Mouse (Mus musculus) limb, embryonic 14.5 days (tissue): Measurements from ENCODE around the gene Ipo5. TPM values are rescaled to one million over a fixed set of nuclear protein-coding genes. Genes with fewer than 3 reads are reported as not detected.

Experiments
- ATAC-seq: fragments of 200-750 bp; cut with Nextera tagmentation; 2 replicates; pipeline ENCODE4 v1.8.0; 2017; ENCODE audit warnings: low read depth, moderate number of reproducible peaks, moderate TSS enrichment; ENCODE audit not compliant: low FRiP score
- DNase-seq: peaks from one replicate; pipeline ENCODE4 v3.0.0-alpha.2; 2015; ENCODE audit warnings: low spot score
- H3K27ac ChIP-seq: fragments of 300-500 bp; sonication (generic); replicated peaks from 2 replicates; pipeline ENCODE4 v1.5.1; 2014; ENCODE audit warnings: low read depth, mild to moderate bottlenecking, low read length, moderate library complexity, mixed read lengths
- H3K27me3 ChIP-seq: fragments of 300-500 bp; sonication (generic); 2 replicates; pipeline ENCODE4 v1.6.1; 2014; ENCODE audit warnings: low read length, mixed read lengths; ENCODE audit not compliant: control insufficient read depth, insufficient read depth
- H3K36me3 ChIP-seq: fragments of 300-500 bp; sonication (generic); 2 replicates; pipeline ENCODE4 v1.6.1; 2014; ENCODE audit warnings: mild to moderate bottlenecking, low read length, moderate library complexity, mixed read lengths; ENCODE audit not compliant: control insufficient read depth, insufficient read depth
- H3K4me1 ChIP-seq: fragments of 300-500 bp; sonication (generic); 2 replicates; pipeline ENCODE4 v1.6.1; 2014; ENCODE audit warnings: antibody characterized with exemption, low read length, mixed read lengths; ENCODE audit not compliant: control insufficient read depth, insufficient read depth
- H3K4me2 ChIP-seq: fragments of 300-500 bp; sonication (generic); replicated peaks from 2 replicates; pipeline ENCODE4 v1.6.1; 2014; ENCODE audit warnings: low read depth, mild to moderate bottlenecking, low read length, moderate library complexity; ENCODE audit not compliant: severe bottlenecking
- H3K4me3 ChIP-seq: fragments of 300-500 bp; sonication (generic); replicated peaks from 2 replicates; pipeline ENCODE4 v1.5.1; 2014; ENCODE audit warnings: low read length
- H3K9ac ChIP-seq: fragments of 300-500 bp; sonication (generic); 2 replicates; pipeline ENCODE4 v1.6.1; 2014; ENCODE audit warnings: mild to moderate bottlenecking, low read depth, low read length, moderate library complexity; ENCODE audit not compliant: severe bottlenecking
- H3K9me3 ChIP-seq: fragments of 300-500 bp; sonication (generic); 2 replicates; pipeline ENCODE4 v1.6.1; 2016; ENCODE audit warnings: low read length; ENCODE audit not compliant: control insufficient read depth
- POLR2A ChIP-seq: fragments of 200-500 bp; IDR thresholded peaks from 2 replicates; pipeline ENCODE4 v1.8.0; 2012; ENCODE audit warnings: inconsistent platforms, mild to moderate bottlenecking, moderate library complexity, borderline replicate concordance; ENCODE audit not compliant: insufficient read depth, insufficient read length; ENCODE audit errors: extremely low read depth
- WGBS: fragments of 180-500 bp; shearing (Covaris S2); extraction: QIAGEN DNeasy Blood & Tissue Kit; methylation state at CpG from one replicate; pipeline ENCODE4 v1.1.7; 2014; 5-methylcytosine and 5-hydroxymethylcytosine counted together
- polyA plus RNA-seq, 2 experiments: library from polyadenylated mRNA; depleted of rRNA in 1 of 2; stranded (reverse) in 1 of 2; unstranded in 1 of 2; fragments of >200 nt; fragmentation: Nextera tagmentation in 1 of 2; extraction: Ambion mirVana in 1 of 2; gene quantifications; 2 replicates each; pipeline versions ENCODE4 v1.2.1 to v1.2.3; 2012 to 2014

Ipo5 gene
- polyA plus RNA-seq, 2 experiments = 85.0 to 99.2 TPM

DNA sequence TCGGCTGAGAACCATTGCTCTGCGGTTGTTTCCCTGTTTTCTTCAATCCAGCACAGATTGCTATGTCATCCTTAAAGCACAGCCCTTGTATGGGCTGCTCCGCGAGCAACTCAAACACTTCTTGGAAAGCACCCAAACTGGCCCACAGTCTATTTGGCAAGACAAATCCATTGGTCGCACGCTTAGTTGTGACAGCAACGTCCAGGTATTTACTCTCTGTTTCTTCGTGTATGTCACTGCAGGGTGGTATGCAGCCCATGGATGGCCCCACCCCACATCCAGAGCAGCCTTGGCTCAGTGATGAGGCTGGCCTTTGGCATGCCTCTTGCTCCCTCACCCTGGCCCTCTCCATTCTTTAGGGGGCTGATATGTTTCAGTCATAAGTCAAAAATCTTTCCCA lies 42.5 kb upstream of the Ipo5 start:
- no peak overlapping the region for H3K9ac ChIP-seq
- no peaks in the 10 kb centered on the region for H3K9me3 ChIP-seq
- H3K4me2 ChIP-seq = no peak overlapping the region
- no peak for TF ChIP-seq POLR2A
- H3K27ac ChIP-seq = no peak overlapping the region
- WGBS = 60% methylated on average over 8 of the region's 8 CpGs
- DNase-seq (peak; percentile 66), ATAC-seq (peak; percentile 6; the same call in 1 of the 2 replicates)
- no peak overlapping the region for H3K4me3 ChIP-seq
- H3K36me3 ChIP-seq = no peaks in the 10 kb centered on the region
- no peaks in the 10 kb centered on the region; the same call in 1 of the 2 replicates for H3K4me1 ChIP-seq
- no peaks in the 10 kb centered on the region for H3K27me3 ChIP-seq

DNA sequence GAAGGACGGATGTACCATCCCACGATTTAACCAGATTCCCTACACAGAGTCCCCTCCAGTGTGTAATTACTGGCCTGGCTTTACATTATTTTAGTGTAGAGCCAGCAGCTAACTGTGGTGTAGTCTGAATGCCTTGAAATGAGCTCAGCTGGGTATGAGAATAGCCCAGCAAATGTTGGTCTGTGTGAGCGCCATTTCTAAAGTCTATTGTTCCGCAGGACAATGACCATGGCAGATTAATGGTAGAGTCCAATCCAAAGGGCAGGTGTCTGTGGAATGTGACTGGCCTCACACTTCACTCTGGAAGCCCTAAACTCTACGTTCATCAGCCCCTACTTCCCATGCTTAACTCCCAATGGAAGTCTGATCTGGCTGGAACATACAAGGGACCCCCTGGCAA lies 40.3 kb upstream of the Ipo5 start:
- no peak for ATAC-seq
- 77% methylated on average over 5 of the region's 5 CpGs for WGBS

DNA sequence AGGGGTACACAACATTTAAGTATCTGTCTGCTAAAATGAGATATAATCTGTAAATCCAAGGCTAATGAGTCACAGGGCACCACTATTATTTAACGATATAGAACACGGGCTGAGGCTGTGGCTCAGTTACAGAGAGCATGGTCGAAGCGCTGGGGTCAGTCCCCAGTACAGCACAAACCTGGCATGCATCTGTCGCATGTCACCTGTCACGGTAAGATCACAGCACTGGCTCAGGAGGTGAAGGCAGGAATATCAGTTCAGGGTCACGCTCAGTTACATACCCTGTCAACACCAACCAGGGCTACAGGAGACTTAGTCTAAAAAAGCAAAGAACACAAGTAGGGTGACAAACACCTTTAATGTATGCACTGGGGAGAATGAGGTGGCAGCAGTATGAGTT lies 36.6 kb upstream of the Ipo5 start:
- no peak for ATAC-seq
- 72% methylated on average over 7 of the region's 7 CpGs for WGBS
- no peak for TF ChIP-seq POLR2A
- H3K36me3 ChIP-seq = no peaks in the 10 kb centered on the region
- no peak overlapping the region for H3K4me3 ChIP-seq
- H3K4me1 ChIP-seq = no peaks in the 10 kb centered on the region
- no peak overlapping the region for H3K27ac ChIP-seq
- H3K4me2 ChIP-seq = no peak overlapping the region
- H3K27me3 ChIP-seq = no peaks in the 10 kb centered on the region
- peak overlapping the region; percentile 16; the same call in 1 of the 2 replicates for H3K9ac ChIP-seq
- no peaks in the 10 kb centered on the region for H3K9me3 ChIP-seq
- DNase-seq = no peak

More for the DNA sequence above, 40.3 kb upstream of the Ipo5 start:
- TF ChIP-seq POLR2A = no peak
- no peak overlapping the region for H3K4me3 ChIP-seq
- no peak overlapping the region for H3K27ac ChIP-seq
- H3K9ac ChIP-seq = no peak overlapping the region
- H3K9me3 ChIP-seq = no peaks in the 10 kb centered on the region
- no peak overlapping the region for H3K4me2 ChIP-seq
- no peaks in the 10 kb centered on the region for H3K36me3 ChIP-seq
- no peak for DNase-seq
- H3K27me3 ChIP-seq = no peaks in the 10 kb centered on the region
- H3K4me1 ChIP-seq = no peaks in the 10 kb centered on the region; the same call in 1 of the 2 replicates

DNA sequence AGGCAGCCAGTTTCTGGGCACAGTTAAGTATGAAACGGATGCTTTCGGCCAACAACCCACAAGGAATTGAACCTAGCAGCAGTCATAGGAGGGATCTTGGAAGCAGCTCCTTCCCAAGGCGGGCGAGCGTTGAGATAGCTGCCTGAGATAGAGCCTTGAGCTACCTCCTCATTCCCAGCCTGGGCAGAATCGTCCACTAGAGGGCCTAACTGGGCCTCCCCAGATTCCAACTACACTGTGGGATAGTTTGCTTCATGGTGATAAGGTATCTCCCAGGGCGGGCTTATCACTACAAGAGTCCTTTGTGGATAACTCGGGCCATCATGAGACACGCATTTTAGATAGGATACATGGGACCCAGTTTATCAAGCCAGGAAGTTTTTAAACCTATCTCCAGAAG lies 35.9 kb upstream of the Ipo5 start:
- DNase-seq = no peak
- Histone ChIP-seq H3K4me1 (no peaks in the 10 kb centered on the region), H3K27me3 (no peaks in the 10 kb centered on the region), H3K9me3 (no peaks in the 10 kb centered on the region), H3K4me3 (no peak overlapping the region), H3K36me3 (no peaks in the 10 kb centered on the region), H3K27ac (no peak overlapping the region), H3K9ac (no peak overlapping the region), H3K4me2 (no peak overlapping the region)
- no peak for ATAC-seq
- no peak for TF ChIP-seq POLR2A
- WGBS = 80% methylated on average over 9 of the region's 9 CpGs

DNA sequence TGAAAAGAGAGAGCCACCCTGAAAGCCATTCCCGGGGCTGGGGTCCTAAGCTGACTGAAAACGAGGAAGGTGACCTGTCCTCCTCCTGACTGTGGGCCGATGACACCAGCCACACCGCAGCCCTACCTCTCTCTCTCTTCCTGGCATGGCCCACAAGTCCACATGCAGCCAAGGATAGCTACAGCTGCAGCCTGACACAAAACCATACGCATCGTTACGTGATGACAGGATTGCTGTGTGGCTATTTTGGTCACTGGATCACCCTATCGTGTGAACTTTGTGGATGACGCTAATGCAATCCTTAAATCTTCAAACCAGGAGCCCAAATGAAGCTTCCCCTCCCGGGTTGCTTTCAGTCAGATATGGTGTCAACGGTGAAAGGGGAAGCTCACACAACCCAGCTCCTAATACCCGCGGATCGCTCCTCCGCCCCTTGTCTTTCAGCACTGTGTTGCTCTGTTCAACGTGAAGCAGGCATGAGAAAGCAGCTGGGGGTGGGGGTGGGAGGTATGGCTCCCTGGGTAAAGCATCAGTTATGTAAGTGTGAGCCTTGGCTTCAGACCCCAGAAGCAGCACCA lies 35.1 kb upstream of the Ipo5 start:
- ATAC-seq (no peak), DNase-seq (no peak)
- Histone ChIP-seq H3K36me3 (no peaks in the 10 kb centered on the region), H3K4me3 (no peak overlapping the region), H3K9me3 (no peaks in the 10 kb centered on the region), H3K27me3 (no peaks in the 10 kb centered on the region), H3K27ac (no peak overlapping the region), H3K4me2 (no peak overlapping the region), H3K4me1 (no peaks in the 10 kb centered on the region), H3K9ac (no peak overlapping the region)
- no peak for TF ChIP-seq POLR2A
- WGBS = 86% methylated on average over 16 of the region's 16 CpGs
